Mouse (Mus musculus) cerebellum, postnatal 4 days (tissue): ENCODE results near the gene Fkbpl.
A peak's percentile ranks its signal among the peaks of the same experiment; 100 is the strongest.

Source experiments
- DNase-seq, 2 experiments: peaks; one replicate each; pipeline ENCODE4 v3.0.0; 2022; ENCODE audit warnings: low spot score in 2 of 2, mixed read lengths in 1 of 2

The Fkbpl gene

DNA sequence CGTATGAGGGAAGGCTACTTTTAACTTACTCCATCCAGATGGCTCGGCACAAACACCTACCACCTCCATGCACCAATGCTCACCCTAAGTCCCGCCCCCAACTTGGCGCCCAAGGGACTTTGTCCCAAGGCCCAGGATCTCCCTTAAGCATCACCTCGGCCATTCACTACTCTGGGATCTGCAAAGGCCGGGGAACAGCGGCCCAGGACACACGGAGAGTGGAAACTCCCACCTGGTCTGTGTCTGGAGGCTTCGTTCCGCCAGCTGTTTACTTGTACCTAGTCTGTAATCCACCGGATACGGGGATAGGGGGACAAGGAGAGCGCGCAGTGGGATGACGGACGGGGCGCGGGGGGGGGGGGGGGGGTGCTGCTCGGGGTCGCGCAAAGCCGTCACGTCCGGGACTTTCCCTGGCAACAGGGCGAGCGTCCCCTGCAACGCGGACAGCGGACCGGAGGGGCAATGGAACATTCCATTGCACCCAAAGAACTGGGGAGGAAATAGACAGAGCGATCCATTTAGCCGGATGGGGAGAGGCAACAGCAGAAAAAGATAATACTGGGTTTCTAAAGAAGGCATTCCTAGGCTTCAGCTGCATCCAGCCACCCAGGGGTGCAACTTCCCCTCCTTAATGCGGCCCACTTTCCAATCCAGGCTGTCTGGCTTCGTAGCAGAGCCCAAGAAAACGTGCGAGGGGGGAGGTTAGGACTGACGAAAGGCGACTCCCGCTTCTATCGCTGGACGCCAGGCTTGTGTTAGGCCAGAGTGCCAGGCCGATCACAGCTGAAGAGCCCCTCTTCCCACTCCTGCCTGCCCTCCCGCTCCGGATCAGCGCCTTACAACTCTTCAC is 17.2 kb upstream of the Fkbpl start:
- DNase-seq, result peak; percentile 64 to 80

DNA sequence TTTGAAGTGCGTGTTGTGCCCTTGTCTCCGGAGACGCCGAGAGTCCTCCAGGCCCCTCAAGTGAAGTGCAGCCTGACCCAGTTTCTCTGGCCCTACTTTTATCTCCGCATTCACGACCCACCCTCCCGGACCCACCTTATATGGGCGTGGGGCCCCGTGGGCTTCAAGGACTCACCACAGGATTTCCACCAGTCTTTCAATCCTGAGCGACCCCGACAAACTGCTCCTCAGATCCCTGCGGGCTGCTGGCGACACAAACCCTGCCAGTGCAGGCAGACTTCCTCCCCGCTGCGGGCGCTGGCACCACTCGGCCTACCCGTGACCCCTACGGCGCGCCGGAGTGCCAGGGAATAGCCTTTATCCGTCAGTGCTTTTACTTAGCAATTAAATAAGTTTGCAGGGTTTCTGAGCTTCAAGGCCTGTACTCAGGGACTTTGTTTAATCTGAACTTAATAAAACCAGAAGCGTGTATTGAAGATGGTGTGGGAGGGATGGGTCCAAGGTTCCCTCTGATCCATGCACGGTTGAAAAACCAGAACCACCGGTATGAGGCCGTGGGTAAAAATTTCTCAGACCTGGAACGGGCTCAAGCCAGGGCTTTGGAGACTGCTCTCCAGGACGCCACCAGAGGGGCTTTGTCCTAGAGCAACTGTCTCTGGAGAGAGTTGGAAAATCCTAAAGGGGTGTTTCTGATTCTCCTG is 16.5 kb upstream of the Fkbpl start, which contains the start of gene Ppt2:
TSS of gene Ppt2 (minus strand) at position 568 of the 701 bp plus-strand sequence.
- DNase-seq, result peak in 1 of 2 experiments; percentile 38

DNA sequence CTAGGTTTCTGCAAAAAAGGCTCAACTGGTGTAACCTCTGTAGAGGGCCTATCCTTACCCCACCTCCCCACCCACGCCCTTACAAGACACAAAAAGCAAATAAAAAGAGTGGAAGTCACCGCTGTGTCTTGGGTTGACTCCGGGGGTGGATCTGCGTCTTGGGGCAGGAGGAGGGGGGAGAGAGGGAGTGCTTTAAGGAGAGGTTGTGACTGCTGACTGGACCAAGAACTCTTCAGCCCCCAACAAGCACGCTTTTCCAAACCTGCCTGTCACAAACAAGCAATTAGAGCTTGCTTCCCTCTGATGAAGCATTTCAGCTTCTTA is 16.0 kb upstream of the Fkbpl start:
- DNase-seq, result no peak

DNA sequence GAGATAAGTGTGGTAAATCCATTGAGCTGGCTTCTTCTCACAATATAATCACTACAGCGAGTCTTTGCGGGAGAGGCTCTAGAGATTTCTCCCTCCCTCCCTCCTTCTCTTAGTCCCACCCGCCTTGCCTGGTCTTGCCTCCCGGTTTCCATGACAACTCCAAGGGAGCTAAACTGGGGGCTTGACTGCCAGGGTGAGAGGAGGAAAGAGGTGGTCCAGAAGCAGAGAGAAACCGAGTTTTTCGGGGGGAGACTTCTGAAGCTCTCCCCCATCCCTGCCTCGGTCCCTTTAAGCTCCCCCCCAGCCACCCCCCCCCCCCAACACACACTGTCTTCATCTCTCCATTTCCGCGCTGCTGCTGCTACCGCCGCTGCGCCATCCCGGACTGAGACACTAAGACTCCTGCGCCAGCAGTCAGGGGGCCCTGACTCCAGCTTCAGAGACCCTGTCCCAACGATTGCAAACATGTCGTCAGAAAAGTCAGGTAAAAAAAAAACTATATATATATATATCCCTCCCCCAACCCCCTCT is 15.3 kb upstream of the Fkbpl start, which contains the start of gene Prrt1:
TSS of gene Prrt1 (plus strand) at position 313 of the 531 bp plus-strand sequence.
- no peak for DNase-seq

DNA sequence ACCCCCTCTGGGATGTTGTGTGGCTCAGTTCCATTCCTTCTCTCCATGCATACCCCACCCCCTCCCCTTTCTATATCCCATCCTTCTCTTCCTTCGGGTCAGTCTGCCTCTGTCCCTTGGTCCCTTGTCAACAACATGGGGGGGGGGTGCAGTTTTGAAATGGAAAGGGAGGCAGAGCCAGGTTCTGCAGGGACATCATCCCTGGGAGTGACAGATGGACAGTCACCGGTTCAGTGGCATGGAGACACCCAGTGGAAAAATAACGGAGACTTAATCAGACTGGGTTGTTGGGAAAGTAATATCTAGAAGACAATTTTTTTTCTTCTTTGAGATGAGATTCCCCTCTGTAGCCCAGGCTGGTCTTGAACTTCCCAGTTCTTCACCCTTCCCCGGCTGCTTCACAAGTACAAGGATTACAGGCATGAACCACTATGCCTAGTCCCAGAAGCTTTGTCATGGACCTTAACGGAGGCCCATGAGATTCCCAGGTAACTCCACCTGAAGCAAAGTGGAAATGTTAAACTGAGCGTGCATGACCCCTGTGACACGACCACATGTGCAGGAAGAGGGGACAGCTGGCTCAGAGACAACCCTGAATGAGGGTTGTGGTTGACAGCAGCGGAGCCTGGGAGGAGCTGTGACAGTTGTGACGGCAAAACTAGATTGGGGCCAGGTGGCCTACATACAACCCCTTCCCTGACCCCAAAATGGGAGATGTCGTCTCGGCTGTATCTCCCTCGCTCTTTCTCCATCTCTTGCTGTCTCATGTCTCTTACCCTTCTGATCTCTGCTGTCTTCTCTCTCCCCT is 14.6 kb upstream of the Fkbpl start:
- DNase-seq, result no peak

DNA sequence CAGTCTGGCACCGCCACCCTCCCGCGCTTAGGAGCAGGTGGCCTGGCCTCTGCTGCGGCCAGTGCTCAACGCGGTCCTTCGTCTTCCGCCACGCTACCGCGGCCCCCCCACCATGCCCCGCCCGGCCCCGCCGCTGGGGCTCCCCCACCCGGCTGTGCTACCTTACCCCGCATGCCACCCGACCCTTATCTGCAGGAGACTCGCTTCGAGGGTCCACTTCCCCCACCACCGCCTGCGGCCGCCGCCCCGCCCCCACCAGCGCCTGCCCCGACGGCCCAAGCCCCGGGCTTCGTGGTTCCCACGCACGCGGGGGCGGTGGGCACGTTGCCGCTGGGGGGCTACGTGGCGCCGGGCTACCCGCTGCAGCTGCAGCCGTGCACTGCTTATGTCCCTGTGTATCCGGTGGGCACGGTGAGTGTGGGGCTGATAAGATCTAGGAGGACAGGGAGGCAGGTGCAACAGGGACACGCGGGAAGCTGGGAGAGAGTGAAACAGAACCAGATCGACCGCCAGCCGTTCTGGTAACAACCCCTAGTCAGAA is 13.7 kb upstream of the Fkbpl start:
- no peak for DNase-seq

DNA sequence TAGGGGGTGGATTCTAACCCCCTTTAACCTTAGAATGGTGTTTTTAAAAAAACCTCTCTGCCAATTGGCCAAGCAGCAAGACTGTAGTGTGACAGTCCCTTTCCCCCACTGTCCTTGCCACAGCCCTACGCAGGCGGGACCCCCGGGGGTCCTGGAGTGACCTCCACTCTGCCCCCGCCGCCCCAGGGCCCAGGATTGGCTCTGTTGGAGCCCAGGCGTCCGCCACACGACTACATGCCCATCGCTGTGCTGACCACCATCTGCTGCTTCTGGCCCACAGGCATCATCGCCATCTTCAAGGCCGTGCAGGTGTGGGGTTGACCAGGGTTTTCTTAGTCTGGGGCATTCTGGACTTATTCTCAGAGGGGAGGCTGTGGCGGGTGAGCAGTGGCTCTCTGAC is 12.9 kb upstream of the Fkbpl start:
- no peak for DNase-seq

DNA sequence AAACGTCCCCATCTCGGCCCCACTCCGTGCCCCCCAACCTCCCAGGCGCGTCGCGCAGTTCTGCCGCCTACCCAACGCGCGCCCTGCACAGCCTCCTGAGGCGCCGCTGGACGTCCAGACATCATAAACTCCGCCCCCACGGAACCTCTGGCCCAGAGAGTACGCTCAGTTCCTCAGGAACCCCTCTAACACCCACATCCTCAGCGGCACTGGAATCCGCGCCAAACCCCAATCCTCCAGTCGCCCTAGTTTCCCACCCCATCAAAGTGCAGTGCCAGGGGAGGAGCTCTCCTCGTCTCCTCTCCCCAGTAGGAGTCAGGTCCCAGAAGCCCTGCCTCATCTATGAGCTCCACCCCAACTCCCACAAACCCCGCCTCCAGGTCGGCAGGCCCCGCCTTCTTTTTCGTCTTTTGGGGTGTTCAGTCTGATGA is 12.3 kb upstream of the Fkbpl start:
- no peak for DNase-seq

DNA sequence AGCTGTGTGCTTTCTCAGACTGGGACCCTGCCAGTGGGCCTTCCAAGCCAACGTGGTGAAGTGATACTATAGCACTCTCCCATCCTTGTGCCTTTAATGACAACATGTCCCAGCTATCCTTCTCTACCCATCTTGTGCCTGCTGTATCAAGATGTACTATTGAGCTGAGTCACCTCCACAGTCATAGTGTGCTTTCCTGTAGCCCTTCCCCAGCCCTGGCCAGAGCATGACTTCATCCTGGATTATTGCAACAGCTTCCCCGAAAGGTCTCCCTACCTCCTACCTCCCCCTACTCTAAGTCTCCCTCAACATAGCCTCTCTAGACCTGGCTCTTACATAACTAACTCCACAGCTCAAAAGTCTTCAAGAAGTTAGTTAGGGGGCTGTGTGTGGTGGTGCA is 8.9 kb upstream of the Fkbpl start:
- DNase-seq, result no peak

DNA sequence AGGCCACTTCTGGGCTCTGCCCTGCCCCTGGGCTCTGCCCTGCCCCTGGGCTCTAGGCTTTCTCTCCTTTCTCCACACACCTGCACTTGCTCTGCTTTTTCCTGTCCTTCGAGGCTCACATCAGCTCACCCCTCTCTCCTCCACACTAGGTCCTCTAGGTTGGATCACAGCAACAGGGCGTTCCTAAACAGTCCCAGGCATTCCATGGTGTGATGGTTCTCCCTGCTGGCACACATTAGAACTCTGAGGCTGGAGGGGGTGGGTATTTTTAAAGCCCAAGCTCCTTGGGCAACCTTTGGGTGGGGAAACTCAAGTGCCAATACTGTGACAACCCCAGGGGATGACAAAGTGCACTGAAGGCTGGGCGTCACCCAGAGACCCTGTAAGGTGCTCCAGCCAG is 7.1 kb upstream of the Fkbpl start:
- no peak for DNase-seq

DNA sequence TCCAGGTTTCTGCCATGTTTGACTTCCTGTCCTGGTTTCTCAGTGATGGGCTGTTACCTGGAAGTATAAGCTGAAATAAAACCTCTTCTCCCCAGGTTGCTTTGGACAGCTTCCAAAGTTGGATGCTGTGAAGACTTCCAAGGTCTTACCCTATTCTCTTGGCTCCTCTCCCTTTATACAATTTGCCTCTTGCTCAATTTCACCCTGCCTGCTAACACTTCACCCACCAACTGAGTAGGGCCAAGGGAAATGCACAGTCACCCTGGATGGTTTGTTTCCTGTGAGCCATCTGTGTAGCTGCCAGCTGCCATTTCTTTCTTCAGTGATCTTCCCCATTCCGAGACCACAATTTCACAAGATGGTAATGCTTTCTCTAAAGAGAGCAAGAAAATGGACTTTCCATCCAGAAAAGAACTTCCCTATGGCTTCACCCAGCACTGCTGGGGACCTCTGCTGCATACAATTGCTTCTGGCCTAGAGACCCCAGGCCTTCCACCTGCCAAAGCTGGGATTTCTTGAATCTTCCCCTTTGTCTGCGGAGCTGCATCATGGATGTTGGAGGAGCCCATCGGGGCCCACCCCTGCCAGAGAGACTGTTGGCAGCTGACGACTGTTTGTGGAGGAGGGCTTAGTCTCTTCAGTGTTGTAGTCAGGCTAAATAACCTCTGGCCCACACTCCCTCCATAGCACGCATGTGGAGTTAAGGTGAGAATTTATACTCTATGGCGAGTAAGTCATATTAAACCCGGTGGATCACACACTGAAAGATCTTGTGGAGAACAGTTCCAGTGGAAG is 4.9 kb upstream of the Fkbpl start:
- no peak for DNase-seq

DNA sequence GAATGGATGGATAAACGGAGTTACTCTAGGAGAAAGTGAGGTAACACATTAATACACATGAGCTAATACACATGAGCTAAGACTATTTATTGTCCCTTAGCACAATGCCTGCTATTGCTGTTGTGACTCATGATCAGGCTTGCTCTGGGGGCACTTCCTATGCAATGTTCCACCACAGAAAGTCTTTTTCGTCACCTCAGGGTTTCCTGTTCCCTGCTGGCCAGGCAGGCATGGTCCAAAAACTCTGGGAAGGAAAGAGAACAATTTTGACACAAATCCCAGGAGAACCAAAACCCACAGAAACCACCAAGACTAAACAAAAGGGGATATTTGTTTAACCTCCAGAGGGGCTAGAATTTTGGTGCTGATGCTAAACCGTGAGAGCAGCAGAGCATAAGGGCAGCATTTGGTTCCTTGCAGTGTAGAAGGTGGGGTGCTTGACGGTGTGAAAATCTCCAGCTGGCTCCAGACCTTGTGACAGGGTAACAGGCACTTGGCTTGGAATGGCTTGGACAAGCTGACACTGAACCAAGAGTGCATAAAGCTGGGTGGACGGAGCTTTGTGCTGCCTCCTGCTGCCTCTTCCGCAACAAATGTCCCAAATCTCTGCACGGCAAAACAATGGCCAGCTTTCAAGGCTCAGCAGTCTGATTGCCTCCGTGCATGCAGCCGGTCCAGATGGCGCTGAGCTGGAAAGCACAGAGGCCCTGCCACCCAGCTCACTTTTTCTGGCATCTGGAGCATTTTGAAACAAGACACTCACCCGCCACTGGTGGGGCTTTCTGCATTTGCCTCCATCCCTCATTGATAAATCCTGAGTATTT is 3.6 kb upstream of the Fkbpl start:
- DNase-seq, result peak in 1 of 2 experiments; percentile 55

DNA sequence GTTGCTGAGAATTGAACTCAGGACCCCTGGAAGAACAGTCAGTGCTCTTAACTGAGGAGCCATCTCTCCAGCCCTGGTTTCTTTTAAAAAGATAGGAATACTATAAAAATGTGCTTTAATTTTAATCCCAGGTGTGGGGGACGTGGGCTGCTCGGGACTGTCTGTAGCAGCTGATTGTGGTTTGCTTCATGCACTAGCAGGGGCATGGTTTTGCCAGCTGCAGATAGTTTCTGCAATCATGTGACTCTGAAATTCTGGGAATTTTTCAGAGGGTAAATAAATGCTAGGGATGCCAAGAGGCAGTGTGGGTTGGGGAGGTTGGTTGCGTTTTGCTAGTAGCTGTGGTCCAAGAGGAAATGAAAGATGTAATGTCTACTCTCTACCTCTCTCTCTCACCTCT is 2.6 kb upstream of the Fkbpl start:
- DNase-seq, result no peak

DNA sequence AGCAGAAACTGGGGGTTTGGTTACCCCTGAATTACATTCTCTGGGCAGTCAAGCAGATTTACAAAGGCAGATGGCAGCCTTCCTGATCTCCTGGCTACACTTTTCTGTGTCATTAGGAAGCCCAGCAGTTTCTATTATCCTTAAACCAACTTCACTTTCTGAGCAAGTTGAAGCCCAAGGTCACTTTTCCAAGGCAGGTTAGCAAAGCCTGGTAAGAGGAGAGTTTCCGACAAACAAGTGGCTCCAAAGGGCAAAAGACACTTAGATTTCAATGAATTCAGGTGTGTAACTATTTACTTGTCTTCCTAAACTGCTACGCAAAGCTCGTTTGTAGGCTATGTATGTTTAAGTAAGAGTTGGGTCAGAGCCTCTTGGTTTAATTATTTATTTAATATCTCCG is 1.2 kb upstream of the Fkbpl start:
- DNase-seq, result no peak

DNA sequence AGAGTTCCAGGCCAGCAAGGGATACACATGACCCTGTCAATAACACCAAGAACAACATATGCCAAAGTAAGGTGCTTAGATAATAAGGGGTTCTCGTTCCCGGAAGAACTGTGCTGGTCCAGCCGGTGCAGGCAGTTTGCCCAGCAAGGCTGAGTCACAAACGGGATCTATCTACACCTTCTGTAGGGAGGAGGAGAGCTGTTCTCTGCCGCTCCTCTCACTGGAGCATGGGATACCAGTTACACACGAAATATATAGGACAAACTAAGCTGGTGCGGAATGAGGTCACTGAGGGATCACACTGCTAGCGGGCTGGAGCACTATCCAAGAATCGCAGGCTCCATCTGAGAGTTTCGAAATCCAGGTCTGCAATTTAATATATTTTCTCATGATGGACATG is 620 bp upstream of the Fkbpl start:
- DNase-seq, result no peak

DNA sequence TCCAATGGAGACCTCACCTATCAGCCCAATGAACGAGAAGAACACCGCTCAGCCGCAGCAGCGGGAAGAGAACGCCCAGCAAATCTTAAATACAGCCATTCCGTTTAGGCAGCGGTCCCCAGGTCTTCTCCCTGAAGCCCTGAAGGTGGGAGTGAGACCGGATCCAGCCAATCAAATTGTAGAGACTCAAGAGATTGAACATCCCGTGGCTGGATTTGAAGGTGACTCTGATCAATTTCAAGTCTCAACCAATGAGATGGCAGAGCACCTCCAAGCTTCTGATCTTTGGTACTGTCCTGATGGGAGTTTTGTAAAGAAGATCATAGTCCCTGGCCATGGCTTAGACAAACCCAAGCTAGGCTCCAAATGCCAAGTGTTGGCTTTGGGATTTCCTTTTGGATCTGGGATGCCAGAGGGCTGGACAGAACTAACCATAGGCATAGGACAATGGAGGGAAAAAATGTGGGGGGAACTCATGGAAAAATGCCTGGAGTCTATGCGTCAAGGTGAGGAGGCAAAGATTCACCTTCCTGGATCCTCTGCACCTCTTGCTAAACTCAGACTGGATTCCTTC is 779 bp downstream of the Fkbpl start:
- no peak for DNase-seq

DNA sequence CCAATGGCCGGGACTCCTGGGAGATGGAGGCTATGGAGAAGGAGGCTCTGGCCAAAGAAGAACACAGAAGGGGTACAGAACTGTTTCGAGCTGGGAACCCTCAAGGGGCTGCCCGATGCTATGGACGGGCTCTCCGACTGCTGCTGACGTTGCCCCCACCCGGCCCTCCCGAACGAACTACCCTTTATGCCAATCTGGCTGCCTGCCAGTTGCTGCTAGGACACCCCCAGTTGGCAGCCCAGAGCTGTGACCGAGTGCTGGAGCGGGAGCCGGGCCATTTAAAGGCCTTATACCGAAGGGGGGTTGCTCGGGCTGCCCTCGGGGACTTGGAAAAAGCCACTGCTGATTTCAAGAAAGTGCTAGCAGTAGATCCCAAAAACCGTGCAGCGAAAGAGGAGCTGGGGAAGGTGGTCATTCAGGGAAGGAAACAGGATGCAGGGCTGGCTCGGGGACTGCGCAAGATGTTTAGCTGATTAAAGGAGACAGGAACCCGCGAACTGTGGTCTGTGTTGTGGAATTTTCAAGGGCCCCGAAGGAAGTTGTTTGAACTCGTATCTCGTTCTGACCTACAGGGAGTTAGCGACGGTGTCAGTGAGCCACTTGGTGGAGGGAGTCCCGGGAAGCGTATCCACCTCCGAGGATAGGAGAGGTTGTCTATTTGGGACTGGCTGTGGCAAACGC is 1.4 kb downstream of the Fkbpl start:
- DNase-seq, result no peak

DNA sequence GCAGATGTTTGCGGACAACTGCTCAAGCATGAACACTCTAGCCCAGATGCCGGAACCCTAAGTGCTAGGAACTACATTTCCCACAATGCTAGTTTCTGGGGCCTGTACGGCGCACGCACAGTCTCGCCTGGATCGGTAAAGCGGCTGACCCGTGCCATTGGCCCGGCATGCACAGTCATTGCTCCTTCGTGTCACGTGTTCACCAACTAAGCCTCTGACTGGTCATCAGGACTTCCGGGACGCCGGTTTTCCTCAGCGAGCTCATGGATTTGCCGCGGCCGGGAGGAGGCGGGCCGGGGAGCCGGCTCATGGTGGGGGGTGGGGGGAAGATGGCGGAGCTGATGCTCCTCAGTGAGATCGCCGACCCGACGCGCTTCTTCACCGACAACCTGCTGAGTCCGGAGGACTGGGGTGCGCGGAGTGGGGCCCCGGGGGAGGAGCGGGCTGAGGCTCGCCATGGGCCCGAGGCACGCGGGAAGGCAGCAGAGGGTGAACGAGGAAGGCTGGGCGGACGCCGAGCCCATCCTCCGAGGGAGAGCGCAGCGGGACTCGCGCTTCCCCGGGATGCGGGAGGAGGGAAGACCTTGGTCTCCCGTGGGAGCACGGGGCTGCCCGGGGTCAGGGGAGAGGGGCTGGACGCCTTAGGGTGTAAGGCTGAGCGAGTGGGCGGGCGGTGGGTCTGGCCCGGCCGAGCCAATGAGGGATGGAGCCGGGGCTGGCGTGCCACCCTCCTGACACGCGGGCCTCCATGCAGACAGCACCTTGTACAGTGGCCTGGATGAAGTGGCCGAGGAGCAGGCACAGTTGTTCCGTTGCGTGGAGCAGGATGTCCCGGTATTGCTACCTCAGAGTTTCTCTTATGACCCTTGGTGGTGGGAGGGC is 2.6 kb downstream of the Fkbpl start, which contains the start of gene Atf6b:
TSS of gene Atf6b (plus strand) at position 241 of the 882 bp plus-strand sequence.
- DNase-seq, result peak; percentile 81 to 91
